Mouse (Mus musculus) kidney, postnatal 14 days (tissue): ENCODE results near the gene Ube2q2.

Experiments
- DNase-seq: peaks from one replicate; pipeline ENCODE4 v3.0.0; 2022; ENCODE audit warnings: mixed read lengths

Gene Ube2q2

GRCm38 (mm10) chr9:55174235-55174634 lies 25.6 kb downstream of the Ube2q2 start:
- no peak for DNase-seq

DNA sequence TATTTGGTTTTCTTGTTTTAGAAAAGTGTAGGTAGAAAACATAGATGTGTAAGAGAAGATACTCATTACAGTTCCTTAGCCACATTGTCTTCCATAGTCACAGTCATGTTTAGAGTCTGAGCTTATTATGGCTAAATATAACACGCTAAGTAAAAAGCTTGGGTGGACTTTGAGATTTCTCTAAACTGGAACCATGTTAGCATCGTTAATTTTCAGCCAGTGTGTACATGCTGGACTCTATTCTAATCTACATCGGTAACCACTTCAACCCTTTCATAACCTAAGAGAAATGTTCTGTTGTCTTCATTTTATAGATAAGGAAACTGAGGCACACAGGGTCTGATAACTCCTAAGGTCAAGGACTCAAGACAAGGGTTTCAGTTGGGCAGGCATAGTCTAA lies 47.2 kb downstream of the Ube2q2 start:
- DNase-seq, result no peak

DNA sequence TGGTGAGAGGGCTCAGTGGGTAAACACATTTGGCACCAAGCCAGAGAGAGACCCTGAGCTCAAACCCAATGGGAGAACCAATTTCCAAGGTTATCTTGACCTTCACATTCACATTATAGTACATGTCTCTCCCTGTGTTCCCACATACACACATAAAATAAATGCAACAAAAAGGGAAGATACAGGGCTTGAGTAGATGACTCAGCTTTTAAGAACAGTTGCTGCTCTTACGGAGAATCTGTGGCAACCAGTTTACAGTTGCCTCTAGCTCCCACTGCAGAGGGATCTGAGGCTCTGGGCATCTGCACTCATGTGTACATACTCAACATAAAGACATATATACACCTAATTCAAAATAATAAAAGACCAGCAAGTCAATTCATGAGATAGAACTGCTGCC lies 49.6 kb downstream of the Ube2q2 start:
- no peak for DNase-seq

GRCm38 (mm10) chr9:55199348-55199747 lies 50.7 kb downstream of the Ube2q2 start:
- DNase-seq, result no peak

DNA sequence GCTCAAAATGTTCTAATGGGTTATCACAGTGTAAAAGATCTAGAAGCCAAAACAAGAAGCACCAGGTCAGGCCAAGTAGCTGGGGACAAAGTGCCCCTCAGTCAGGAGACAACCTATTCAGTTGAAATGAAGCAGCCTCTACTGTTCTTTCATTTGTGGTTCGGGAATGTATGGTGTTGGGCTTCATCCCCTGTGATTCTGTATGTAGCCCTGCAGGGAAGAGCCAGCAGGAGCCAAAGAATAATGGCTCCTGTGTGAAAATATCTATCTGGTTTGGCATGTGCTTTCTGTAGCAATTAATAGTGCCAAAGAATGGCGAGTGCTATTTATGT lies 59.8 kb downstream of the Ube2q2 start:
- no peak for DNase-seq

- DNase-seq, result peak; percentile 92
Observed at GRCm38 (mm10) chr9:55208790-55209481, 60.3 kb downstream of the Ube2q2 start, which contains the start of gene Fbxo22. Fbxo22 (plus strand) TSS chr9:55208925.

DNA sequence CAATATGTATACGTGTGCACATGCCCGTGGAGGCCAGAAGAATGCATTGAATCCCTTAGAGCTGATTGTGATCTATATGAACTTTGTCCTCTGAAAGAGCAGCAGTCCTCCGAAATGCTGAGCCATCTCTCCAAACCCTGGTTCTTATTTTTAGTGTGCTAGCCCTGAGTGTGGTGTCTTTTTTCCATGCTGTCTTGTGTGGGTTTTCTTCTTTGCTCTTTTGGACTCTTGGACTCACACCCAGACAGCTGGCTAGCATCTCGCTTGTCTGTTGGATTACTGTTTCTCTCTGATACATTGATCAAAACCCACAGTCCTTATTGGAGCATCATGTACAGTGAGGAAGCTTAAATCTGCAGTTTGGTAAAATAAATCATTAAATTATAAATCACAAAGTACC lies 63.0 kb downstream of the Ube2q2 start:
- DNase-seq, result peak; percentile 26

- no peak for DNase-seq
Observed at GRCm38 (mm10) chr9:55213396-55213795, 64.7 kb downstream of the Ube2q2 start.

DNA sequence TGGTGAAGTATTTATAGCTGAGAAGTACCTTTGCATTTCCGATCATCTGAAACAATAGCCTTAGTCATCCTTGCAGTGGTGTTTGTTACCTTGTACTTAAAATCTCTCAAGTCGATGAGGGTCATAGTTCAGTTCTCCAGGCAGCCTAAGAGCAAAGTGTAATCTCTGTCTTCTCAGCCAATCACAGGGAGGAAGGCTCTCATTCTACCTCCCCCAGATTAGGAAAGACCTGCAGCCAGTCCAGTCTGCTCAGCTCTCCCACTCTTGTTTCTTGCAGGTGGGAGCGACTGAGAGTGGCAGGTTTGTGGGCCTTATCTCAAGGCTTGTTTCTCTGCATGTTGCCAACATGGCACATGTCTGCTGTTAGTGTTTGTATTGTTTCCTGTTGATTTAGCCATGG lies 66.4 kb downstream of the Ube2q2 start:
- no peak for DNase-seq

- DNase-seq, result no peak
Observed at GRCm38 (mm10) chr9:55215648-55216047, 67.0 kb downstream of the Ube2q2 start.

GRCm38 (mm10) chr9:55216078-55216477 lies 67.4 kb downstream of the Ube2q2 start:
- DNase-seq, result no peak

DNA sequence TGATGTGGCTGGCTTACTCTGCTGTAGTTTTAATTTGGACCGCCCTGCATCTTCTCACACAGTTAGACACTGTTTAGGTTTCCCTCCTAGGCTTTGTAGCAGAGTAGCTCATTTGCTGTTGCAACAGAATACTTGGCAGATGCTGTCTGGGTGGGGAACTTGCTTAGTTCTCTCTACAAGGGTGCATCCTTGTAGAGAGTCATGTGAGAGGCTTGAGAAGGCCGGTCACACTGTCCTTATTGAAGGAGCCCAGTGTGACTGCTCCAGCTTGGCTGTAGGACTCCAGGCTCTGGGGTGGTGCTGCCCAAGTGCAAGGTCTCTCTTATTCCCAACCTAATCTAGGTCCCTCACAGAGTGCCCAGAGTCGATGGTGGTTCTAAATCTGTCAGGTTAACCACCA lies 68.7 kb downstream of the Ube2q2 start:
- DNase-seq, result no peak

- DNase-seq, result no peak
Observed at GRCm38 (mm10) chr9:55225165-55225737, 76.6 kb downstream of the Ube2q2 start.

- DNase-seq, result no peak
Observed at GRCm38 (mm10) chr9:55226251-55226650, 77.6 kb downstream of the Ube2q2 start.

GRCm38 (mm10) chr9:55228149-55228548 lies 79.5 kb downstream of the Ube2q2 start:
- no peak for DNase-seq

DNA sequence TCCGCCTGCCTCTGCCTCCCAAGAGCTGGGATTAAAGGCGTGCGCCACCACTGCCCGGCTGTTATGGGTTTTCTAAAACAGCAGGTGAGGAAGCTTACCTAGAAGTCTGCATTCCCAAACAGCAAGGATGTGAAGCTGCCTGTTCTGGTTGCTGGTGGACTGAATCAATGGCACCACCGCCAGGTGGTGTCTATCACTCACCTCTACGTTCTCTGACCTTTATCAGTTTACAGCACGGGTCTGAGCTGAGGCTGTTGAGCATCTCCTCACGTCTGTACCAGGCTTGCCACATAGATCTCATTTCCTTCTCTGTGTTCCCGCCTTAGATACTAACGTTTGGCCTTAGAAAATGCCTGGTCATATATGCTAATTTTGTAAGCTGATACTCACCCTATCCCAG lies 80.4 kb downstream of the Ube2q2 start:
- DNase-seq, result no peak

DNA sequence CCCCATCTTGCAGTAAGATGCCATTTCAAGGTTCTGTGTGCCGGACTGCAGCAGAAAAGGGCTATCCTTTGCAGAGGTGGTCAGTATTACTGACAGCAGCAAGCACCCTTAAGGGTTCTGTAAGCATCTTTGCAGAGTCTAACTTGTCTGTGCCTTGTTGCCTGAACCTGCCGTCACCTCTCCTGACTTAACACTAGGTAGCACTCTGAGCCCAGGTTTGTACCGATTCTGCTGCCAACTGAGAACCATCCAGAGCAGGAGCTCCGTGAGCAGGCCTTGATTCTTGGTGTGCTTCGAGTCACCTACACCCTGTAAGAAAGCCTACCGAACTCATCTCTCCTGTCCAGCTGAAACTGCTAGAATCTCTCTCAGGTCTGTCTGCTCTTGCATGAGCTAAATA lies 82.9 kb downstream of the Ube2q2 start:
- peak; percentile 34 for DNase-seq

- DNase-seq, result no peak
Observed at GRCm38 (mm10) chr9:55232110-55232509, 83.5 kb downstream of the Ube2q2 start.

- no peak for DNase-seq
Observed at GRCm38 (mm10) chr9:55232586-55232985, 83.9 kb downstream of the Ube2q2 start.

- DNase-seq, result peak; percentile 59
Observed at GRCm38 (mm10) chr9:55233076-55233475, 84.4 kb downstream of the Ube2q2 start.

GRCm38 (mm10) chr9:55236235-55237165 lies 87.8 kb downstream of the Ube2q2 start:
- DNase-seq, result no peak

- no peak for DNase-seq
Observed at GRCm38 (mm10) chr9:55240852-55241251, 92.2 kb downstream of the Ube2q2 start.

DNA sequence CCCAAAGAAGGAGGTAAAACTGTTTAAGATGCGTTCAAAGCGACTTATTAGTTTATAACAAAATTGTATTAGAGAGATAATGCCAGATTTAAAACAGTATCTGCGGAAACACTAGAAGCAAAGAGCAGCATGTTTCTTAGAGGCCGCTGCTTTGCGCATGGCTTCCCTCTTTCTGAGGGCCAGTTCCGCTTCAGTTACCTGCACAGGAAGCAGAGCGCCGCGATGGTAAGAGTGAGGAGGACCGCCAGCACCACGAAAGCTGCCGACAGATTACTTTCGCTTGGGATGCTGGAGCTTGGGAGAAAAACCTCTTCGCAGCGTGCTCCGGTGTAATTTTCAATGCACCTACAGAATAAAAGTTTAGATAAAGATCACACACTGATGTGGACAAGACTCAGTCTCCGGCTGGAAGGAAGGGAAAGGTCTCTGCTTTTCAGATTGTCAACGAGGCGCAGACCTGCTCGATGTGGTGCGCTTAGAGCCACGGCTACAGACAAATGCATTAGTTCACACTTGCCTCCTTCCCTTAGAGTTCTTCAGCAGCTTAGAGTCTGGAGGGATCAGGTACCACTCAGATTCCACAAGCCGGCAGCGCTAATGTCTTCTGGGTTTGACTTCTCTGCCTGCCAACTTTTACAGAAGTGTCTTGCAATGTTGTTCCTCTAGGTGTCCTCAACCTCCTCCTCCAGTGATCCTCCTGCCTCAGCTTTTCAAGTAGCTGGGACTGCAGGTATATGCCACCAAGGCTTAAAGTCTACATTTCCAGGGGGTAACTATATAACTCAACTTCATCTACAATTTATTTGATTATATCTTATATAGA lies 93.4 kb downstream of the Ube2q2 start:
- no peak for DNase-seq
